Comparison of ENCODE assay signal across 8 mouse cellular contexts in the genomic region with DNA sequence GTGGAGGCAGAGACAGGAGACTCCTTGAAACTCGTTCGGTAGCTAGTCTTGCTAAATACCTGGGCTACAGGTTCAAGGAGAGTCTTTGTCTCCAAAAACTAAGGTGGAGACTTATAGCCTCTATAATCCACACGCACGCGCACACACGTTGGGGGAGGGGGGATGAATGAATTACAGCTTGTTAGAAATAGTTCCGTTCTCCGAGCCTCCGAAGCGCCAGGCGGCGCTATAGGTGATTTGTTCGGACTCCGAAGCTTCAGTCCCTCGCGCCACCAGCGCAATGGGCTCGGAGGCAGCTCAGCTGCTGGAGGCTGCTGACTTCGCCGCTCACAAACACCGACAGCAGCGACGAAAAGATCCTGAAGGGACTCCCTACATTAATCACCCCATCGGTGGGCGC. TPM values are rescaled to one million over a fixed set of nuclear protein-coding genes. Genes with fewer than 3 reads are reported as not detected.
DNase-seq lines count a peak whose midpoint lies in the region; ATAC-seq lines count a peak whose summit lies in the region.

A gene (plus strand): TSS at position 247 of the 400 bp plus-strand sequence.

- peak within 1 kb of the TSS; percentile 81 for H3K9ac ChIP-seq in hindbrain, embryonic 14.5 days

- H3K4me2 ChIP-seq in hindbrain, embryonic 14.5 days (replicated peaks) = peak within 1 kb of the TSS; percentile 86

- 1% methylated on average over 25 of the region's 25 CpGs for WGBS in hindbrain, embryonic 14.5 days

- H3K27me3 ChIP-seq in hindbrain, embryonic 14.5 days (ENCODE audit: control insufficient read depth, insufficient read depth, low read length) = no peaks in the 10 kb centered on the region

- peak within 1 kb of the TSS; percentile 86 for H3K27ac ChIP-seq in hindbrain, embryonic 14.5 days

- peak; percentile 46 for ATAC-seq in hindbrain, embryonic 14.5 days (ENCODE audit: low FRiP score)

- peak within 1 kb of the TSS; percentile 47 for H3K4me3 ChIP-seq in hindbrain, embryonic 14.5 days (replicated peaks; ENCODE audit: low read length)

- DNase-seq in R1 (ENCODE audit: low read depth, low spot score) = peak; percentile 97
- DNase-seq in cerebellum, postnatal 25 days = peak; percentile 97 to 99
- peak; percentile 96 to 98 for DNase-seq in frontal cortex, postnatal 25 days (ENCODE audit: low spot score in 2 of 2)
- peak; percentile 99 for DNase-seq in hindbrain, embryonic 14.5 days (ENCODE audit: low spot score)
- peak; percentile 91 to 93 for DNase-seq in layer of hippocampus, postnatal 36 days
- peak; percentile 98 for DNase-seq in lung, postnatal 36 days
- DNase-seq in retina, postnatal 1 day = peak; percentile 97
- peak; percentile 84 to 96 for DNase-seq in urinary bladder, adult 18-20 months (ENCODE audit: low spot score in 2 of 2)

- no peaks in the 10 kb centered on the region for H3K9me3 ChIP-seq in hindbrain, embryonic 14.5 days (ENCODE audit: control insufficient read depth, low read length)

- peaks cover 3% of the 10 kb centered on the region; the same call in 1 of the 2 replicates for H3K36me3 ChIP-seq in hindbrain, embryonic 14.5 days (replicated peaks; ENCODE audit: control insufficient read depth, insufficient read depth)

- peaks cover 46% of the 10 kb centered on the region for H3K4me1 ChIP-seq in hindbrain, embryonic 14.5 days (replicated peaks; ENCODE audit: control insufficient read depth, insufficient read depth, low read length)

RNA-seq across cellular contexts. Expression of the gene that starts here (rescaled TPM):
- 18.7 and 23.4 TPM in 2 replicates for polyA plus RNA-seq in hindbrain, embryonic 14.5 days (2014; fragmentation: Nextera tagmentation; extraction: Ambion mirVana)
- total RNA-seq in layer of hippocampus, postnatal 36 days (2021) = 10 to 100 TPM; 42.2 to 45.1 TPM

Comparison
In these comparisons a context has a peak if more than half of its experiments do, and no peak if none do; other contexts are left out.
1. Peak in every context shown above with its lines: DNase-seq, ATAC-seq, H3K4me3 ChIP-seq and H3K27ac ChIP-seq.